Mouse (Mus musculus) lung, adult 2 months (tissue): ENCODE measurements around the gene Nab2.

ENCODE experiments used
- CTCF ChIP-seq: fragments of 200-500 bp; IDR thresholded peaks from 2 replicates; pipeline ENCODE4 v1.5.1; 2011; ENCODE audit warnings: mild to moderate bottlenecking, low read length, control low read depth; ENCODE audit not compliant: insufficient read depth
- POLR2A ChIP-seq: fragments of 200-500 bp; IDR thresholded peaks from 2 replicates; pipeline ENCODE4 v1.6.1; 2011; ENCODE audit warnings: low read depth, mild to moderate bottlenecking, control low read depth, low read length, borderline replicate concordance; ENCODE audit errors: extremely low read depth

GRCm38 (mm10) chr10:127621191-127622056 lies 46.9 kb downstream of the Nab2 start:
- TF ChIP-seq CTCF: no peak
- TF ChIP-seq POLR2A: peak; percentile 70; the same call in 1 of the 2 replicates
